Mouse (Mus musculus) left cerebral cortex, adult 9 months (tissue): ENCODE results near the gene Zfp61.

Experiments
- DNase-seq, 2 experiments: peaks; one replicate each; pipeline ENCODE4 v3.0.0; 2022; ENCODE audit warnings: low spot score in 2 of 2

Gene Zfp61

GRCm38 (mm10) chr7:24260000-24260312, 41.1 kb downstream of the Zfp61 start:
- DNase-seq = no peak

- no peak for DNase-seq
Measured at GRCm38 (mm10) chr7:24259306-24259999, 41.6 kb downstream of the Zfp61 start.

DNA sequence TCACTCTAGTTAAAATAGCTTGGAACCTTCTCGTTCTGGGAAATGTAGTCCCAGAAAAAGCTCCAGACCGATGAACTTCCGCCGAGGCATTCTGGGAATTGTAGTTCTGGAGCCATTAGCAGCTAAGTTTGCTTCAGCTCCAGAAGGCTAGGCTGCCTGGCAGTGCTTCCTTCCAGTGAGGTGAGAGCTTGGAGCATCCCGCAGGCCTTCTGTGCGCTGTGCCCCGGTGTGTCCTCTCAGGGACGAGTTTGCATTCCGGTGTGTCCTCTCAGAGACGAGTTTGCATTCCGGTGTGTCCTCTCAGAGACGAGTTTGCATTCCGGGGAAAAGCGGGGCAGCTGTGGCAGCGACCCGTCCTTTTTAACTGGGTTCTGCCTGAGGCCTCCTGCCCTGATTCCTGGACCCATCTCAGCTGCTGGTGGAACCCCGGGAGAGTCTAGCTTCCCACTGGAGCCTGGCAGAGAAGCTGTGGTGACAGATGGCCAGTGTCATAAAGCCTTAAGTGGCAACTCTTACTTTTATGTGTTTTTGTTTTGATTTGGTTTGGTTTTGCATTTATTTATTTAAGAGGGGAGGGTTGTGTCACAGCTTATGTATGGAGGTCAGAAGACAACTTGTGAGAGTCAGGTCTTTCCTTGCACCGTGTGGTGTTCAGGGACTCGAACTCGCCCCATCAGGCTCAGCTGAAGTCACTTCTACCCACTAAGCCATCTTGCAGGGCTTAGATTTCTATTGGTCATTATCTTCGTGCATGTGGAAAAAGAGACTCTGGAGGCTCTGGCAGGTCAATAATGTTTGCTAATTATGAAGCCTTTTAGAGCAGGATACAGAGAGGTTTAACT, 46.2 kb downstream of the Zfp61 start, which contains the start of gene Zfp108:
Gene Zfp108, plus strand, starts transcription at position 162 of the 842 bp plus-strand sequence.
- DNase-seq = peak; percentile 74 to 92

DNA sequence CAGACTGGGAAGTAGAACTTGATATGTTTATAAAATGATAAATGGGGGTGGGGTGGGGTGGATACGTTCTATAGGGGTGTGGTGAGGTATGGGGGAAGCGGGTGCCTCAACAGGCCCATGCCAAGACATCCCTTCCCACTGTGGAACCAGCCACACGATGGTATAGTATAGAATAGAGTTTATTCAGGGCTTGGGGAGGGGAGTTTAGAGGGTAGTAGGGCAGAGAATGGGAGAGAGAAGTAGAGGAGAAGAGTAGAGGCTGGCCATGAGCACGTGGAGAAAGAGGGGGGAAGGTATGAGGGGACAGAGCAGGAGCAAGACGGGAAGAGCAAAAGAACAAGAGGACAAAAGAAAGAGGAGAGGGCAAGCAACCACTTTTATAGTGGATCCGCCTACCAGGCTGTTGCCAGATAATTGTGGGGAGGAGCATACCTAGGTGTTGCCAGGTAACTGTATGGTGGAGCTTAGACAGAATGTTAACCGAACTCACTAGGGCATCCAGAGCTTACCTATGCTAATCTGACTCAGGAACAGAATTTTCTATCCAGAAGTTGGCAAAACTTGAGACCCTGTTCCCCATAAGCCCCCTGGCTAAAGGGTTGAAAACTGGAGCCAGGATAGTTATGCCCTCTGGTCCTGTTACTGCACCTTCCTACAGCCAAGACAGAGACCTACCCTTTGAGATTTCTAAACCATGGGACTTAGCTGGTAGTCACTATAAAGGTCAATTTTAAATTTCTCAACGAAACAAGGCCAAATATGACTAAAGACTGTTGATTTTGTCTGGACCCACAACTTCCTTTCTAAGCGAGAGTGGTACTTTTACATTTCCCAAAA, 47.0 kb downstream of the Zfp61 start:
- no peak for DNase-seq
